Mouse (Mus musculus): ENCODE measurements around the gene Fam43a. TPM values are rescaled to one million over a fixed set of nuclear protein-coding genes. Genes with fewer than 3 reads are reported as not detected.

Fam43a gene
- polyA plus RNA-seq, 1 experiment from 2014 or later, result 11.8 TPM

GRCm38 (mm10) chr16:30591990-30592389, 7.5 kb upstream of the Fam43a start:
- Histone ChIP-seq H3K4me3 (ENCODE audit: low read length) (no peak overlapping the region), H3K36me3 (ENCODE audit: control insufficient read depth, insufficient read depth, low read length) (no peaks in the 10 kb centered on the region), H3K27me3 (replicated peaks; ENCODE audit: control insufficient read depth, insufficient read depth, low read length) (no peaks in the 10 kb centered on the region), H3K4me2 (ENCODE audit: low read depth, low read length) (no peak overlapping the region), H3K27ac (ENCODE audit: low read length) (no peak overlapping the region), H3K9me3 (ENCODE audit: control insufficient read depth, low read length) (no peaks in the 10 kb centered on the region), H3K9ac (ENCODE audit: low read depth, low read length) (no peak overlapping the region), H3K4me1 (ENCODE audit: control insufficient read depth, insufficient read depth, low read length) (peaks cover 7% of the 10 kb centered on the region)
- no peak for ATAC-seq
- WGBS, result 43% methylated on average over 3 of the region's 3 CpGs

- H3K4me3 ChIP-seq (ENCODE audit: low read length), result no peak overlapping the region
- WGBS, result 48% methylated on average over 3 of the region's 3 CpGs
- H3K9me3 ChIP-seq (ENCODE audit: control insufficient read depth, low read length), result no peaks in the 10 kb centered on the region
- no peak overlapping the region; the same call in 1 of the 2 replicates for H3K27ac ChIP-seq (ENCODE audit: low read length)
- no peak for ATAC-seq
- no peak overlapping the region for H3K4me2 ChIP-seq (ENCODE audit: low read depth, low read length)
- H3K9ac ChIP-seq (ENCODE audit: low read depth, low read length), result no peak overlapping the region
- no peaks in the 10 kb centered on the region; the same call in 1 of the 2 replicates for H3K27me3 ChIP-seq (replicated peaks; ENCODE audit: control insufficient read depth, insufficient read depth, low read length)
- H3K36me3 ChIP-seq (ENCODE audit: control insufficient read depth, insufficient read depth, low read length), result no peaks in the 10 kb centered on the region
- peaks cover 7% of the 10 kb centered on the region for H3K4me1 ChIP-seq (ENCODE audit: control insufficient read depth, insufficient read depth, low read length)
Measured at GRCm38 (mm10) chr16:30595356-30595755, 4.2 kb upstream of the Fam43a start.

GRCm38 (mm10) chr16:30595835-30596557, 3.5 kb upstream of the Fam43a start:
- no peak overlapping the region for H3K4me3 ChIP-seq (ENCODE audit: low read length)
- no peak overlapping the region for H3K9ac ChIP-seq (ENCODE audit: low read depth, low read length)
- H3K36me3 ChIP-seq (ENCODE audit: control insufficient read depth, insufficient read depth, low read length), result no peaks in the 10 kb centered on the region
- no peak overlapping the region for H3K27ac ChIP-seq (ENCODE audit: low read length)
- no peak for ATAC-seq
- WGBS, result 55% methylated on average over 14 of the region's 14 CpGs
- H3K4me1 ChIP-seq (ENCODE audit: control insufficient read depth, insufficient read depth, low read length), result peaks cover 10% of the 10 kb centered on the region
- no peak overlapping the region for H3K4me2 ChIP-seq (ENCODE audit: low read depth, low read length)
- no peaks in the 10 kb centered on the region for H3K9me3 ChIP-seq (ENCODE audit: control insufficient read depth, low read length)
- peaks cover 3% of the 10 kb centered on the region for H3K27me3 ChIP-seq (replicated peaks; ENCODE audit: control insufficient read depth, insufficient read depth, low read length)

- H3K4me2 ChIP-seq (ENCODE audit: low read depth, low read length), result peak overlapping the region; percentile 50
- no peaks in the 10 kb centered on the region for H3K9me3 ChIP-seq (ENCODE audit: control insufficient read depth, low read length)
- H3K36me3 ChIP-seq (ENCODE audit: control insufficient read depth, insufficient read depth, low read length), result no peaks in the 10 kb centered on the region
- 12% methylated on average over 16 of the region's 16 CpGs for WGBS
- no peak overlapping the region for H3K27ac ChIP-seq (ENCODE audit: low read length)
- peak overlapping the region; percentile 50; the same call in 1 of the 2 replicates for H3K9ac ChIP-seq (ENCODE audit: low read depth, low read length)
- ATAC-seq, result peak; percentile 26; the same call in 1 of the 2 replicates
- peak overlapping the region; percentile 16; the same call in 1 of the 2 replicates for H3K4me3 ChIP-seq (ENCODE audit: low read length)
- H3K27me3 ChIP-seq (replicated peaks; ENCODE audit: control insufficient read depth, insufficient read depth, low read length), result peaks cover 12% of the 10 kb centered on the region
- peaks cover 14% of the 10 kb centered on the region for H3K4me1 ChIP-seq (ENCODE audit: control insufficient read depth, insufficient read depth, low read length)
Measured at GRCm38 (mm10) chr16:30596959-30597681, 2.4 kb upstream of the Fam43a start.

- H3K27ac ChIP-seq (ENCODE audit: low read length), result peak overlapping the region; percentile 20; the same call in 1 of the 2 replicates
- no peaks in the 10 kb centered on the region for H3K9me3 ChIP-seq (ENCODE audit: control insufficient read depth, low read length)
- ATAC-seq, result peak; percentile 29
- 1% methylated on average over 53 of the region's 53 CpGs for WGBS
- peak overlapping the region; percentile 79 for H3K9ac ChIP-seq (ENCODE audit: low read depth, low read length)
- H3K4me2 ChIP-seq (ENCODE audit: low read depth, low read length), result peak overlapping the region; percentile 76
- peaks cover 13% of the 10 kb centered on the region for H3K4me1 ChIP-seq (ENCODE audit: control insufficient read depth, insufficient read depth, low read length)
- peaks cover 12% of the 10 kb centered on the region for H3K27me3 ChIP-seq (replicated peaks; ENCODE audit: control insufficient read depth, insufficient read depth, low read length)
- H3K36me3 ChIP-seq (ENCODE audit: control insufficient read depth, insufficient read depth, low read length), result no peaks in the 10 kb centered on the region
- peak overlapping the region; percentile 73 for H3K4me3 ChIP-seq (ENCODE audit: low read length)
Measured at GRCm38 (mm10) chr16:30600431-30601045, 1.0 kb downstream of the Fam43a start.

GRCm38 (mm10) chr16:30601046-30601832, 1.7 kb downstream of the Fam43a start:
- 0 out of 2 replicates have a peak, but pooled peaks have one; percentile 6 for ATAC-seq
- 16% methylated on average over 42 of the region's 42 CpGs for WGBS
- no peaks in the 10 kb centered on the region for H3K36me3 ChIP-seq (ENCODE audit: control insufficient read depth, insufficient read depth, low read length)
- peak overlapping the region; percentile 79 for H3K9ac ChIP-seq (ENCODE audit: low read depth, low read length)
- H3K4me2 ChIP-seq (ENCODE audit: low read depth, low read length), result peak overlapping the region; percentile 76
- peaks cover 12% of the 10 kb centered on the region for H3K27me3 ChIP-seq (replicated peaks; ENCODE audit: control insufficient read depth, insufficient read depth, low read length)
- H3K9me3 ChIP-seq (ENCODE audit: control insufficient read depth, low read length), result no peaks in the 10 kb centered on the region
- peaks cover 13% of the 10 kb centered on the region for H3K4me1 ChIP-seq (ENCODE audit: control insufficient read depth, insufficient read depth, low read length)
- peak overlapping the region; percentile 73 for H3K4me3 ChIP-seq (ENCODE audit: low read length)
- 0 out of 2 replicates have a peak overlapping the region, but pooled peaks have one; percentile 16 for H3K27ac ChIP-seq (ENCODE audit: low read length)

GRCm38 (mm10) chr16:30601946-30602345, 2.4 kb downstream of the Fam43a start:
- 44% methylated on average over 7 of the region's 7 CpGs for WGBS
- no peak for ATAC-seq
- H3K27ac ChIP-seq (ENCODE audit: low read length), result 0 out of 2 replicates have a peak overlapping the region, but pooled peaks have one; percentile 16
- peak overlapping the region; percentile 48 for H3K9ac ChIP-seq (ENCODE audit: low read depth, low read length)
- H3K36me3 ChIP-seq (ENCODE audit: control insufficient read depth, insufficient read depth, low read length), result no peaks in the 10 kb centered on the region
- no peaks in the 10 kb centered on the region for H3K9me3 ChIP-seq (ENCODE audit: control insufficient read depth, low read length)
- H3K4me2 ChIP-seq (ENCODE audit: low read depth, low read length), result peak overlapping the region; percentile 76
- peaks cover 9% of the 10 kb centered on the region; the same call in 1 of the 2 replicates for H3K4me1 ChIP-seq (ENCODE audit: control insufficient read depth, insufficient read depth, low read length)
- H3K27me3 ChIP-seq (replicated peaks; ENCODE audit: control insufficient read depth, insufficient read depth, low read length), result peaks cover 12% of the 10 kb centered on the region
- H3K4me3 ChIP-seq (ENCODE audit: low read length), result peak overlapping the region; percentile 73

- H3K4me3 ChIP-seq (ENCODE audit: low read length), result no peak overlapping the region
- ATAC-seq, result no peak
- peaks cover 12% of the 10 kb centered on the region for H3K27me3 ChIP-seq (replicated peaks; ENCODE audit: control insufficient read depth, insufficient read depth, low read length)
- H3K4me2 ChIP-seq (ENCODE audit: low read depth, low read length), result peak overlapping the region; percentile 9; the same call in 1 of the 2 replicates
- H3K9me3 ChIP-seq (ENCODE audit: control insufficient read depth, low read length), result no peaks in the 10 kb centered on the region
- H3K36me3 ChIP-seq (ENCODE audit: control insufficient read depth, insufficient read depth, low read length), result no peaks in the 10 kb centered on the region
- 42% methylated on average over 18 of the region's 18 CpGs for WGBS
- 0 out of 2 replicates have a peak overlapping the region, but pooled peaks have one; percentile 31 for H3K9ac ChIP-seq (ENCODE audit: low read depth, low read length)
- H3K27ac ChIP-seq (ENCODE audit: low read length), result no peak overlapping the region
- peaks cover 9% of the 10 kb centered on the region; the same call in 1 of the 2 replicates for H3K4me1 ChIP-seq (ENCODE audit: control insufficient read depth, insufficient read depth, low read length)
Measured at GRCm38 (mm10) chr16:30602684-30603530, 3.4 kb downstream of the Fam43a start.
